Mouse (Mus musculus): ENCODE results near the gene Fam53b. TPM values are rescaled to one million over a fixed set of nuclear protein-coding genes. Genes with fewer than 3 reads are reported as not detected.

Gene Fam53b
- total RNA-seq, 2 experiments from 2014 or later, result 34.6 to 40.9 TPM

Other genes with a start within 250 kb of the Fam53b start
- gene Oat, start 237.5 kb downstream of the Fam53b start, total RNA-seq (2021), result 10 to 100 TPM; 90.3 to 94.5 TPM
- gene Nkx1-2, start 214.2 kb downstream of the Fam53b start, total RNA-seq (2021), result under 1 TPM in 1 of 2 experiments, not detected in 1; 0.12 TPM
- gene Lhpp, start 203.2 kb downstream of the Fam53b start, total RNA-seq (2021), result 10 to 100 TPM; 28.0 to 30.6 TPM
- 10 to 100 TPM; 29.1 to 38.7 TPM for gene Eef1akmt2, start 38.8 kb upstream of the Fam53b start, total RNA-seq (2021)
- 10 to 100 TPM; 25.5 to 27.0 TPM for gene Abraxas2, start 45.3 kb upstream of the Fam53b start, total RNA-seq (2021)
- gene Zranb1, start 117.3 kb upstream of the Fam53b start, total RNA-seq (2021), result 10 to 100 TPM; 38.4 to 41.6 TPM